Mouse (Mus musculus) midbrain, embryonic 11.5 days (tissue): ENCODE results near the gene Defb33. TPM values are rescaled to one million over a fixed set of nuclear protein-coding genes. Genes with fewer than 3 reads are reported as not detected.

ENCODE experiments used
- polyA plus RNA-seq: library from polyadenylated mRNA; unstranded; fragments of >200 nt; fragmentation: Nextera tagmentation; extraction: Ambion mirVana; gene quantifications from 2 replicates; pipeline ENCODE4 v1.2.1, GENCODE M21; 2014

The Defb33 gene
- polyA plus RNA-seq, 1 experiment from 2014 or later = not detected

Other genes starting within 250 kb of the Defb33 start
- gene Gm15056, start 10.0 kb downstream of the Defb33 start, polyA plus RNA-seq = not detected in 2 replicates
- gene Gm6040, start 29.4 kb downstream of the Defb33 start, polyA plus RNA-seq = not detected in 2 replicates
- gene AY761185, start 52.0 kb downstream of the Defb33 start, polyA plus RNA-seq = not detected in 2 replicates
- gene Defa21, start 132.9 kb downstream of the Defb33 start, polyA plus RNA-seq = not detected in 2 replicates
- not detected in 2 replicates for gene Defa23, start 162.4 kb downstream of the Defb33 start, polyA plus RNA-seq
- not detected in 2 replicates for gene Defa35, start 172.4 kb downstream of the Defb33 start, polyA plus RNA-seq
- not detected in 2 replicates for gene Defa25, start 191.8 kb downstream of the Defb33 start, polyA plus RNA-seq
- gene Gm14851, start 203.4 kb downstream of the Defb33 start, polyA plus RNA-seq = not detected in 2 replicates
- gene Defa30, start 242.0 kb downstream of the Defb33 start, polyA plus RNA-seq = not detected in 2 replicates